Mouse (Mus musculus): ENCODE measurements at regions not wholly inside any gene's neighbourhood (a gene's known extent, or its start where the extent isn't known, plus 50 kb on each side); places are given as distances from the start of the nearest gene placed in this dataset.
A peak's percentile ranks its signal among the peaks of the same experiment; 100 is the strongest.
"Not testable (repeated sequence)": the region's sequence is repeated elsewhere in the genome, so short reads cannot be mapped to it uniquely, and the experiment has no call there.

DNA sequence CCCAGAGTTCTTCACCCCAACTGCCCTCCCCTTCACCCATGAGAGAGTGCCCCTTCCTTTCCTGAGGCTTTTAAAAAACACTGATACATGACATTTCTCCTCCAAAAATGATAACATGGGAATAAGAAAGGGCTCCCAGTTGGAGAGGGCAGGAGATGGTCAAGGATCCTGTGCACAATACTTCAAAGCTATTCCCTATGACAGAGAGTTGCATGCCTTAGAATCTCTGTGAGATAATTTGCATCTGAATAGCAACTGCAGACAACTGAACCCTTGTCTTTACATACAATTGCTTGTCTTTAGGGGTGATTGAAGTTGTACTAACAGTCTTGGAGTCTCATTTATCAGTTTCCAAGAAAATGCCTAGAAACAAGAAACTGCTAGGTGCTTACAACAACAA, 610.7 kb upstream of the Adam24 start:
- no peak overlapping the region for H3K27ac ChIP-seq (ENCODE audit: insufficient read depth, low read length)
- no peaks in the 10 kb centered on the region for H3K36me3 ChIP-seq (ENCODE audit: control insufficient read depth, insufficient read depth, low read length, poor library complexity, severe bottlenecking)
- H3K27me3 ChIP-seq (ENCODE audit: control insufficient read depth, insufficient read depth, low read length, poor library complexity, severe bottlenecking), result no peaks in the 10 kb centered on the region
- H3K4me3 ChIP-seq (ENCODE audit: low read depth, low read length), result no peak overlapping the region
- H3K9ac ChIP-seq (ENCODE audit: low read depth, poor library complexity, severe bottlenecking), result no peak overlapping the region
- H3K4me1 ChIP-seq (ENCODE audit: control insufficient read depth, insufficient read depth, low read length), result no peaks in the 10 kb centered on the region
- TF ChIP-seq CTCF (IDR thresholded peaks at IDR 0.05; ENCODE audit: low read depth, low read length), result no peak
- H3K9me3 ChIP-seq (replicated peaks; ENCODE audit: control insufficient read depth, insufficient read depth, low read length, poor library complexity, severe bottlenecking), result no peaks in the 10 kb centered on the region

GRCm38 (mm10) chr8:40071131-40071530, 603.7 kb upstream of the Adam24 start:
- TF ChIP-seq CTCF (IDR thresholded peaks at IDR 0.05; ENCODE audit: low read depth, low read length), result no peak
- no peak for TF ChIP-seq POLR2A (IDR thresholded peaks at IDR 0.05; ENCODE audit: insufficient read depth, low read length)
- no peak for TF ChIP-seq EP300 (IDR thresholded peaks at IDR 0.05; ENCODE audit: insufficient read depth, low read depth, low read length)
- no peaks in the 10 kb centered on the region for H3K4me1 ChIP-seq (ENCODE audit: control insufficient read depth, insufficient read depth, low read length)
- no peak overlapping the region for H3K9ac ChIP-seq (ENCODE audit: low read depth, poor library complexity, severe bottlenecking)
- H3K27me3 ChIP-seq (ENCODE audit: control insufficient read depth, insufficient read depth, low read length, poor library complexity, severe bottlenecking), result no peaks in the 10 kb centered on the region
- H3K9me3 ChIP-seq (replicated peaks; ENCODE audit: control insufficient read depth, insufficient read depth, low read length, poor library complexity, severe bottlenecking), result peaks cover 9% of the 10 kb centered on the region
- no peak overlapping the region for H3K27ac ChIP-seq (ENCODE audit: insufficient read depth, low read length)
- H3K36me3 ChIP-seq (ENCODE audit: control insufficient read depth, insufficient read depth, low read length, poor library complexity, severe bottlenecking), result no peaks in the 10 kb centered on the region
- no peak overlapping the region for H3K4me3 ChIP-seq (ENCODE audit: low read depth, low read length)

DNA sequence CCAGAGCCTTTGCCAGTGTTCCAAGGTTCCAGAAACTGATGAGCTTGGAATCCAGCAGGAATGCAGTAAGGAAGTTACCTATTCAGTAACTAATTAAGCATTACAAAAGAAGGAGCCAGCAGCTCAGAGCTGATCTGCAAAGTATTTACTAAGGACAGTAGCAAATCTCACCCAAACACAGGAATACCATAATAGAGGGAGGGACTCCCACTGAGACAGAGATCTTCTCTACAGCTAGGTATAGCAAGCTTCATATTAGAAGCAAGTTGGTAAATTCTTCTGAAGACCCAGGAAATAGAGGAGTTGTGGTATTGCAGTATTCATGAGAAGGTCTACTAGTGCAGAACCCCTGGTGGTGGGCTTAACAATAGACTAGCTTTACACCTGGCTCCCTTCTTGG, 593.9 kb upstream of the Adam24 start:
- H3K4me3 ChIP-seq (ENCODE audit: low read depth, low read length); H3K9me3 ChIP-seq (replicated peaks; ENCODE audit: control insufficient read depth, insufficient read depth, low read length, poor library complexity, severe bottlenecking); H3K27me3 ChIP-seq (ENCODE audit: control insufficient read depth, insufficient read depth, low read length, poor library complexity, severe bottlenecking); H3K9ac ChIP-seq (ENCODE audit: low read depth, poor library complexity, severe bottlenecking); H3K4me1 ChIP-seq (ENCODE audit: control insufficient read depth, insufficient read depth, low read length); H3K36me3 ChIP-seq (ENCODE audit: control insufficient read depth, insufficient read depth, low read length, poor library complexity, severe bottlenecking): not testable (repeated sequence)
- peak overlapping the region; percentile 64; the same call in 1 of the 2 replicates for H3K27ac ChIP-seq (ENCODE audit: insufficient read depth, low read length)

- H3K4me3 ChIP-seq (ENCODE audit: low read depth, low read length), result no peak overlapping the region
Measured at GRCm38 (mm10) chr8:40084129-40084528, 590.7 kb upstream of the Adam24 start.

DNA sequence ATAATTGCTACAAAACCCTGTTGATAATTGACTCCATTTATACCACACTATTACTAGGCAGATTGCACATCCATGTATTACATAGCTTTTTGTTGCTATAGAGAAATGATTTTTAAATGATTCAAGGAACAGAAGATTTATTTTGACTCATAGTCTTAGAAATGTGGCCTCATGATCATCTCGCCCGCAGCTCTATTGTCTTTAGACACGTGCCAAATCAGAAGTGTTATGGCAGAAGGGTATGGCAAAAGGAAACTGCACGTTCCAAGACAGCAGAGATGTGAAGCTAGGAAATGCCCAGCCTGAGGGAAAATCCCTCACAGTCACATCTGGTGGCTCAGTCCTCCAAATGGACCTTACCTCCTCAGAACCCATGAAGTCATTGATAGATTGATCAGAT, 585.5 kb upstream of the Adam24 start:
- H3K9ac ChIP-seq (ENCODE audit: low read depth, poor library complexity, severe bottlenecking), result no peak overlapping the region
- no peak overlapping the region for H3K4me3 ChIP-seq (ENCODE audit: low read depth, low read length)
- no peaks in the 10 kb centered on the region for H3K9me3 ChIP-seq (replicated peaks; ENCODE audit: control insufficient read depth, insufficient read depth, low read length, poor library complexity, severe bottlenecking)
- no peak for TF ChIP-seq CTCF (IDR thresholded peaks at IDR 0.05; ENCODE audit: low read depth, low read length)
- TF ChIP-seq EP300 (IDR thresholded peaks at IDR 0.05; ENCODE audit: insufficient read depth, low read depth, low read length), result no peak
- TF ChIP-seq POLR2A (IDR thresholded peaks at IDR 0.05; ENCODE audit: insufficient read depth, low read length), result no peak
- no peaks in the 10 kb centered on the region for H3K36me3 ChIP-seq (ENCODE audit: control insufficient read depth, insufficient read depth, low read length, poor library complexity, severe bottlenecking)
- no peaks in the 10 kb centered on the region for H3K4me1 ChIP-seq (ENCODE audit: control insufficient read depth, insufficient read depth, low read length)
- no peaks in the 10 kb centered on the region for H3K27me3 ChIP-seq (ENCODE audit: control insufficient read depth, insufficient read depth, low read length, poor library complexity, severe bottlenecking)
- no peak overlapping the region for H3K27ac ChIP-seq (ENCODE audit: insufficient read depth, low read length)

More at GRCm38 (mm10) chr8:40084129-40084528, 590.7 kb upstream of the Adam24 start:
- H3K4me1 ChIP-seq (ENCODE audit: control insufficient read depth, insufficient read depth, low read length), result peaks cover 1% of the 10 kb centered on the region
- no peaks in the 10 kb centered on the region for H3K36me3 ChIP-seq (ENCODE audit: control insufficient read depth, insufficient read depth, low read length, poor library complexity, severe bottlenecking)
- no peaks in the 10 kb centered on the region for H3K9me3 ChIP-seq (replicated peaks; ENCODE audit: control insufficient read depth, insufficient read depth, low read length, poor library complexity, severe bottlenecking)
- no peaks in the 10 kb centered on the region for H3K27me3 ChIP-seq (ENCODE audit: control insufficient read depth, insufficient read depth, low read length, poor library complexity, severe bottlenecking)
- TF ChIP-seq CTCF (IDR thresholded peaks at IDR 0.05; ENCODE audit: low read depth, low read length) (no peak), POLR2A (IDR thresholded peaks at IDR 0.05; ENCODE audit: insufficient read depth, low read length) (no peak), EP300 (IDR thresholded peaks at IDR 0.05; ENCODE audit: insufficient read depth, low read depth, low read length) (no peak)
- H3K9ac ChIP-seq (ENCODE audit: low read depth, poor library complexity, severe bottlenecking), result no peak overlapping the region
- H3K27ac ChIP-seq (ENCODE audit: insufficient read depth, low read length), result no peak overlapping the region

DNA sequence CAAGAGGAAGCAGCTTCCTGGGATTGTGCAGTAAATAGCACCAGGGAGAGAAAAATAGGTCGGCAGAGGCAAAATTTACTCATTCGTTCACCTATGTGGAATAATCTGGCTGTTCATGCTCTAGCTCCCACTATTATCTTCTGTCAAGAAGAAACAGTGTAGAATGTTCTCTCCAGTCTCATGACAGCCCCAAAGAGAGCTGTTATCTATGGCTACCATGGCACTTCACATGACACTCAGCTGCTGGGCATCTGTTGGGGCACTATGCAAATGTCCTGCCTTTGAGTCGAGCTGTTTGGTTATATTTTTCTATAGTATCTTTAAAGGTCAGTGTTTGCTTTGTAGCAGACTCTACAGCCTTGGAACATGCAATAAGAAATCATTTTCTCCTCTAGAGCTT, 550.5 kb upstream of the Adam24 start:
- Histone ChIP-seq H3K4me3 (ENCODE audit: low read depth, low read length) (no peak overlapping the region), H3K9ac (ENCODE audit: low read depth, poor library complexity, severe bottlenecking) (no peak overlapping the region), H3K36me3 (ENCODE audit: control insufficient read depth, insufficient read depth, low read length, poor library complexity, severe bottlenecking) (no peaks in the 10 kb centered on the region), H3K9me3 (replicated peaks; ENCODE audit: control insufficient read depth, insufficient read depth, low read length, poor library complexity, severe bottlenecking) (0 out of 2 replicates have a peak, but pooled peaks cover 3% of the 10 kb centered on the region), H3K27ac (ENCODE audit: insufficient read depth, low read length) (no peak overlapping the region), H3K27me3 (ENCODE audit: control insufficient read depth, insufficient read depth, low read length, poor library complexity, severe bottlenecking) (no peaks in the 10 kb centered on the region), H3K4me1 (ENCODE audit: control insufficient read depth, insufficient read depth, low read length) (no peaks in the 10 kb centered on the region)
- TF ChIP-seq EP300 (IDR thresholded peaks at IDR 0.05; ENCODE audit: insufficient read depth, low read depth, low read length), result no peak
- no peak for TF ChIP-seq POLR2A (IDR thresholded peaks at IDR 0.05; ENCODE audit: insufficient read depth, low read length)
- no peak for TF ChIP-seq CTCF (IDR thresholded peaks at IDR 0.05; ENCODE audit: low read depth, low read length)

All from ES-Bruce4 (cell line).